Mouse (Mus musculus) liver, adult (tissue): ENCODE data around the gene Tgfbr3.

Source experiments
- GATA4 ChIP-seq: IDR thresholded peaks from 2 replicates; pipeline ENCODE4 v1.6.1; 2014; ENCODE audit warnings: mild to moderate bottlenecking, low read length; ENCODE audit not compliant: insufficient replicate concordance

The Tgfbr3 gene

GRCm38 (mm10) chr5:107064922-107065321, 224.5 kb downstream of the Tgfbr3 start:
- TF ChIP-seq GATA4: no peak

- no peak for TF ChIP-seq GATA4
These were observed 227.1 kb downstream of the Tgfbr3 start for GRCm38 (mm10) chr5:107062229-107062852.

- TF ChIP-seq GATA4: no peak
These were observed 229.9 kb downstream of the Tgfbr3 start for GRCm38 (mm10) chr5:107059514-107059913.

GRCm38 (mm10) chr5:107058642-107059041, 230.8 kb downstream of the Tgfbr3 start:
- no peak for TF ChIP-seq GATA4
